Mouse (Mus musculus) kidney, adult 9 months (tissue): ENCODE measurements around the gene Cggbp1.
A peak's percentile ranks its signal among the peaks of the same experiment; 100 is the strongest.

Source experiments
- DNase-seq: peaks from one replicate; pipeline ENCODE4 v3.0.0; 2022

The Cggbp1 gene

DNA sequence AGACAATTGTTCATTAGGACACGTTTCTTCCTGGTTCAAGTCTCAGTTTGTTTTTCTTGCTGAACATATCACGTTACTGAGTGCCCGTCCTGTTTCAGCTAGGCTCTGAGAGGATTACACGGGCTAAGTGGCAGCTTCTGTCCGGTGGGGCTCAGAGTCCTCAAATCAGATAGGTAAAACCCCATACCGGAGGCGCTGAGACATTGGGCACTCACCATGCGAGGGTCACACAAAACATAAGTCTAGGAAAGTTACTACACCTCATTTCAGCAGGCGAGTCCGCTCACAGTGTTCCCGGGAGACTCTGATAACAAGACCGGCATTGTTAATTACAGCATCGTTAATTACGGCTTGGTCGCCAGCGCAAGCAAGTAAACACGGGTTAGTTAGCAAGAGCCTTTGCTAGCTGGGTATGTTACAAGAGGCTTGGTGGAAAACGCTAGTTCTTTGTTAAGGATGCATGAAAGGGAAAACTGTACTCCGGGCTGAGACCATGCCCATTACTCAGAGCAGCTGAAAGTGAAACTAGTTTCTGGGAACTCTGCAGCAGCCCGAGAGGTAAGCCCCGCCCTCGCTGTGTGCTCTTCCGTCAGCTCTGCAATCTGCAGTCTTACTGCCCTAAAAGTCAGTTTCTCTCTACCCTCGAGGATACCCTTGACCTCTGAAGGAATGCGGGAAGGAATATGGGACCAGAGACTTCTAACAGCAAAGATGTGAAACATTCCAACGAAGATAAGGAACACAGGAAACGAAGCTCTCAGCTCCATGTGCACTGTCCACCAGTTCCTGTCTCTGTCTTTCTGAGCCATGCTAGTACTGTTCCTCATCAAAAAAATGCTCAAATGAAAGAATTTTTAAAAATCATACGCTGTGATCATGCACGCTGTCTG is 21.9 kb downstream of the Cggbp1 start:
- DNase-seq: peak; percentile 77

DNA sequence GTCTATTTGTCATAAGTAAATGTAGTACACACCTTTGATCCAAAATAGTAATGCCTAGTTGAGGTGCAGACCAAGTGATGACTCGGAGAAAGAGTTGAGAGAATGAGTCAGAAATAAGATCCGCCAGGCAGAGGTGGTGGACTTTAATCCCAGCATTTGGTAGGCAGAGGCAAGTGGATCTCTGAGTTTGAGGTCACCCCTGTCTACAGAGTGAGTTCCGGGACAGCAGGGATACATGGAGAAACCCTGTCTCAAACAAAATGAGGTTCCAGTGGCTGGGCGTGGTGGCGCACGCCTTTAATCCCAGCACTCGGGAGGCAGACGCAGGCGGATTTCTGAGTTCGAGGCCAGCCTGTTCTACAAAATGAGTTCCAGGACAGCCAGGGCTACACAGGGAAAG is 23.6 kb downstream of the Cggbp1 start:
- no peak for DNase-seq

DNA sequence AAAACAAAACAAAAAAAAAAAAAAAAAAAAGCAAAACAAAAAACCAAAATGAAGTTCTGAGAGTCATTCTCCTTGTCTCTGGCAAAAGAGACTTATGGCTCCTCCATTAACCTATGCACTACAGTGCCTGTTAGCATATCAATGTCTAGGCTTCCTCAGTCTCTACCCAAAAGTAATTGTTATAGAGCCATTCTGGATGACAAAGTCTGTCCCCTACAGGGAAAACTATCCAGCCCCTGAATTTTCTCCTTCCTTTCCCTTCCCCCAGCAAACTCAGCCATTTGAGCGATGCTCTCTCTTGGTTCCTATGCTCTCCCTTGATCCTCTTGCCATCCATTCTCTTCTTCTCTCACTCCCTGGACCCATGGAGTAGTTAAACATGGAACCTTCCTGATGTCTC is 24.0 kb downstream of the Cggbp1 start:
- no peak for DNase-seq

DNA sequence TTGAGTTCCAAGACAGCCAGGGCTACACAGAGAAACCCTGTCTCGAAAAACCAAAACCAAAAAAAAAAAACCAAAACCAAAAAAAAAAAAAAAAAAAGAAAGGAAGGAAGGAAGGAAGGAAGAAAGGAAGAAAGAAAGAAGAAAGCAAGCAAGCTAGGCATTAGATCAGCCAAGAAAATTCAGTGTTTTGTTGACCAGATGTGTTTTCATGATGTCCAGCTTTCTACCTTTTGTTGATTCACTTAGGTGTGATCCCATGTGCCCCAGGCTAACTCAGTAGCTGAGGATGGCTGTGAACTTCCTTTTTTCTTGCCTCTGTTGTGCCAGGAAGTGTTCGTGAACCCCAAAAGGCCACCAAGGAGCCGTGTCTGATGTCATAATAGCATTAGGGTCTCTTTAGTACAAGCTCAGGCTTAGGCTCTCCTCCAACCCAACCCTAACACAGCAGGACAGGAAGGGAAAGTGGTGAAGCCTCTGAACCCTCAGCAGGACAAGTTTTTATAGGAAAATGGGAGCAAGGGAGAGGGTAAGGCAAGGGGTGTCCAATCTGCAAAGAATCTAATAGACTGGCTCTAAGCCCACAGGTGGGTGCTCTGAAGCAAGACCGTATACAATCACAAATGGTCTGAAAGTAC is 25.0 kb downstream of the Cggbp1 start:
- DNase-seq: no peak

DNA sequence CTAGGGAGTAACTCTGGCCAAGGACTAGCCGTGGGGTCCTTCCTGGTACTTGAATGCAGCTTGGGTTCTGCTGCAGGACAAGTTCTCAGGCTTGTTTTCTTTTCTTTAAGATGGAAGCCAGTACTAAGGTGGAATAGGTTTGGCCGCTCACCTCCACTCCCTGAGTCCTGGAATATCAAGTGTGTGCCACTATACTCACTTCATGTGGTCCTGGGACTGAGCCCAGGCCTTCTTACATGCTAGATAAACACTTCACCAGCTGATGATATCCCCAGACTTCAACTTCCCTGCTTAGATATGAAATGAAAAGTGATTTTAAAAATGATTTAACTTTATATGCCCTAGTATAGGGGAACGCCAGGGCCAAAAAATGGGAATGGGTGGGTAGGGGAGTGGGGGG is 25.5 kb downstream of the Cggbp1 start:
- no peak for DNase-seq

DNA sequence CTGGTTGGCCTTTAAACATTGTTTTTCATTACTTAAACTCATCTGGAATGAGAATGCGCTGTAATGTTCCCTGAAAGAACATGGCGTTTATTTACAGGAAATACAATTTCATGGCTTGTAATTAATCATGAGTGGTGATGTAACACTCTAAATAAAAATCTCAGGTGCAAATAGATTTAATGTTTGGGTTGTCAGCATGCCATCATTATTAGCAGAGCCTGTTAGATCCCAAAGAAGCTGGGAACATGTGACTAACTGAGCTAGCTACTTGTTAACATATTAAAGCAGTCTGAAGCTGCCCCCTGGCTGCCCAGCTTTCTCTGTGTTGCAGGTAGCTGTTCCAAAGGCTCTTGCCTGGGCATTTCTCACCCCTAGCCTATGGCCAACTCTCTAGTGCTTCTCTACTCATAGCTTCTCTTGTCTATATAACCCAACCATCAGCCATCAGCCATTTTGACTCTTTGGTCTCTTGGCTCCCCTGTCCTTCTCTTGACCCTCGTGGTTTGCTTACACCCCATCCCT is 26.9 kb downstream of the Cggbp1 start:
- peak; percentile 27 for DNase-seq

DNA sequence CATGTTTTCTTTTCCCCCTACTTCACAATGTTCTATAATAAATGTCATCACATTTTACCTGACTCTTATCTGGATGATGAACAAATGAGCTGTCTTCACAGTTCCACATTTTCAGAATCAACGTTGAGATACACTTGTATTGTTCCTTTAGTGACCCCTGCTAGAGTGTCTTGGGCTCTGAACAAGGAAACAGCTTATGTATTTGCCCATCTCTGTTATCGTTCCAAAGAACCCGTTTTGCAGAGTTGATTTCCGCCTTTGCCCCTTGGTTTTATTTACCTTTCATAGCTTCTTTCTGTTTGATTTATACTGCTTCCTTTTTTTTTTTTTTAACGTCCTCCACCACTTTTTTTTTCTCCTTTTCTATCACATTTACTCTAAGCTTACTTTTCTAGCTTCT is 27.9 kb downstream of the Cggbp1 start:
- no peak for DNase-seq

DNA sequence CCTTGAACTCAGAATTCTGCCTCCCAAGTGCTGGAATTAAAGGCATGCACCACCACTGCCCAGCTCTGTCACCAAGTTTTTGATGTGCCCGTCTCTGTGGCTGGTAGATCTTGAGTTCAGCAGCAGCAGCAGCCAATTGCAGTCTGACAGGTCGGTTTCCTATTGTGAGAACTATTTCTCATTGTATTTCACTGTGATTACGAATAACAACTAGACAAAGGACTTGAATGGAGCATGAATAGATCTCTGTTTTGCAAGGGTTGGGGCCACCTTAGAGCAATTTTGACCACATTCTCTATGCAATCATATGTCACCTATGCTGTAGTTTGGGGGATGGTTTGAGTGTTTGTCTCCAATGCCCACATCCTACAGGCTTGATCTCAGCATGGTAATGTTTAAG is 29.2 kb downstream of the Cggbp1 start:
- no peak for DNase-seq

DNA sequence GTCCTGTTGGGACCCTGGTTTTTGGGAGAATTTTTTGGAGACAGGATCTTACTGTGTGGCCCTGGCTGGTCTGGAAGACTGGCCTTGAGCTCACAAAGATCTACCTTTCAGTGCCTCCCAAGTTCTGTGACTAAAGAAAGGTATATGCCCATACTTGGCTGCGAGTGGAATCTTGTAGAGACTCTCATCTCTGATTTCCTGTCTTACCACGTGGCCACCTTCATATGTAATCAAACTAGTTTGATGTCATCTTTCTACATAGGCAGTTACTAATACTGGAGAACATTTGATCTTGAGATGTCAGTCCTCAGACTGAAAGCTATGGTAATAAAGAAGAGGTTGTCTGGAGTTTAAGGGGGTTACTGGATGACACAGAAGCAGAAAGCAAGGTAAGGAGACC is 29.6 kb downstream of the Cggbp1 start:
- DNase-seq: no peak

DNA sequence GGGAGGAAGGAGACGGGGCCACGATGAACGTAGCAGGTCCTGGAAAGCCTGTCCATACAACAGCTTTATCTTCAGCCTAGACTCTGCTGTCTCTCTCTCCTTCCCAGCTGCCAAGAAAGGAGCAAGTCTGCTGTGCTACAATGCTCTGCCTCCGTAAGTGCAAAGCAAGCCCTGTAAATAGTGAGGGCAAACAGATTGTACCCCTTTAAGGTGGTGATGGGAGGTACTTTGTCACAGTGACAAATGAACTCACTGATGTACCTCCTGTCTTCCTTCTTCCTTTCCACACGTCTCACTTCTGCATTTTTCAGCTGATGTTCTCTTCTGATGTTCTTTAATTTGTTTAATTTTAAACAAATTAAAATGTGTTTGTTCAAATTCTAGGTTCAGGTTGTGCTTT is 32.1 kb downstream of the Cggbp1 start:
- no peak for DNase-seq

DNA sequence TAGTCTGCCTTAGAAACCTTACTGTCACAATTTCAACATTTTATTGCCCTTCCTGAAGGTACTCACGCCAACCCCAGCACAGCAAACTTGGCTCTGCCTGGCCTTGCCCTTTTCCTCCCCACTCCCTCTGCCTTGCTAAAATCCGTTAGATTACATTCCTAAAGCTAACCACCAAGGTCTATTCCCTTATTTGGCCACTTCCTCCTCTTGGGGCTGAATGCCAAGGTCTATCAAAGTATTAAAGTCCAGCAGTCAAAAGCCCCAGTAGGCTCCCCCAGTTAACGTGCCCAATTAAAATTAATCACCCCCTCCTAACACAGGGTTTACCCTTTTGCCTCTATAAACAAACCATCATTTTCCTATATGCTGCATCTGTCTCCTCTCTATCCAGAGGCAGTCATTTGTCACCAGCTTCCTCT is 32.6 kb downstream of the Cggbp1 start:
- no peak for DNase-seq

DNA sequence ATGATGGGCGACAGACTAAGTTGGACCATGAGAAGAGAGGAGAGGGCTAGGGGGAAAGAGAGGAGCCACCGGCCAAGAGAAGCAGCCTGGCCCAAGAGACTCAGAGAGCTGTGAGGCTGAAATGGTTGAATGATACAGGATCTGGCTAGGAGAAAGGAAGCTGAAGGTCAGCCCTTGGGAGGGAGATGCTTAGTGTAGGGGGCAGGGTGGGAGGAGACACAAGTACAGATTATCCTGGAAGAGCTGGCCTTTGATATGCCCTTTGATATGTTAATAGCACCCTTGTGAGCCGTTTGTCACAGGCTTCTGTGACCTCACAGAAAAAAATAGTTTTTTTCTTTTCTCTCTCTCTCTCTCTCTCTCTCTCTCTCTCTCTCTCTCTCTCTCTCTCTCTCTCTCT is 33.3 kb downstream of the Cggbp1 start:
- DNase-seq: no peak

DNA sequence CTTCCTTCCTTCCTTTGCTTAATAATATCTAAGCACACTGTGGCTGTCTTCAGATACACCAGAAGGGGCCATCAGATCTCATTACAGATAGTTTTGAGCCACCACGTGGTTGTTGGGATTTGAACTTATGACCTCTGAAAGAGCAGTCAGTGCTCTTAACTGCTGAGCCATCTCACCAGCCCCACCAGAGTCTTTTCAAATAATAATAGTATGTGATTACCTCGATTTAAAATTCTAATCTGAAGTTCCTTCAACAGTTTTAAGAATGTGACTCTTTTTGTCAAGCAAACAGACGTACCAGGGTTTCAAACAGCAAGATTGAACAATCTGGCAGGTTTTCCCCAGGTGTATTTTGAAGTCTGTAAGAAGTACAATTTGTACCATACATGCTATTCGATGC is 33.8 kb downstream of the Cggbp1 start:
- DNase-seq: no peak

DNA sequence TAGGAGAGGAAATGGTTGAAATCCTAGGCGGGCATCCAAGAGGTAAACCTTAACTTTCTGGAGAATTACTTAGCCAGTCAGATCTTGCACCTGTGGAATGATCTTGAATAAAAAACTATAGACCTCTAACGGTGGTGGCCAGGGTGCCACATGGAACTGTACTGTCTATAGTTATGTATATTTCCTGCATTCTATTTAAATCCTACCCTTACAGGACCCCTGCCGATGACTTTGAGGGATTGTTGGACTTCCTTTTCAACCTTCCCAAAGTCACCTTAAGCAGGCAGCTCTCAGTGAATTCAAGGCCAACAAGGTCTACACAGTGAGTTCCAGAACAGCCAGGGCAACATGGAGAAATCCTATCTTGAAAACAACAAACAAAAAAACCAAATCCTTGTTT is 37.7 kb downstream of the Cggbp1 start:
- no peak for DNase-seq

DNA sequence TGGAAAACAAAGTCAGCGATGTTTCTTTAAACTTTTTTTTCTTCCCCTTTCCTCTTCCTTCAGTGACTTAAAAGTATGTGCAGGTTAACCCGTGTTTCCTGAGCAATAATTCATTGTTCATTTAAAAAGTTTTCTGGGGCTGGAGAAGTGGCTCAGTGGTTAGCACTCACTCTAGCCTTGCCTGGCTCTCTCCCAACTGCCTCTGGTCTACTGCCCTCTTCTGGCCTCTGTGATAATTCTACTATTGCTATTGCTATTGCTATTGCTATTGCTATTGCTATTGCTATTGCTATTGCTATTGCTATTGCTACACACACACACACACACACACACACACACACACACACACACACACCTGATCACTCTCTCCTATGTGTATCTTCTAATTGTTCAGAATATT is 47.3 kb downstream of the Cggbp1 start:
- DNase-seq: peak; percentile 28

DNA sequence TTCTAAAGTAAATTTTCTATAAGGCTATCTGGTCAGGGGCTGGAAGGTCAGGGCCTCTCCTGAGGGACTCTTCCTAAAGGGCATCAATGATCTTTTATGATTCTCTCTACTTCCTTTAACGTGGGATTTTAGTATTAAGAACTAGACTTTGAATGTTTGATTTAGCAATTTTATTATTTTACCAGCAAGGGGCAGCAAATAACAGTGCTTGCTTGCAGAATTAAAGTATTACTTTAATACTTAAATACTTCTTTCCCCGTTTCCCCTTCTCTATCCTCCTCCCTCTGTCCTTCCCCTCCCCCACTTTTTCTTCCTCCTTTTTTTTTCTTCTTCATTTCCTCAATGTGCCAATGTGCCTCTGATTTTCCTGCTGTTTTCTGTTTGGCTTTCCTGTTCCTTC is 51.5 kb downstream of the Cggbp1 start:
- DNase-seq: no peak

DNA sequence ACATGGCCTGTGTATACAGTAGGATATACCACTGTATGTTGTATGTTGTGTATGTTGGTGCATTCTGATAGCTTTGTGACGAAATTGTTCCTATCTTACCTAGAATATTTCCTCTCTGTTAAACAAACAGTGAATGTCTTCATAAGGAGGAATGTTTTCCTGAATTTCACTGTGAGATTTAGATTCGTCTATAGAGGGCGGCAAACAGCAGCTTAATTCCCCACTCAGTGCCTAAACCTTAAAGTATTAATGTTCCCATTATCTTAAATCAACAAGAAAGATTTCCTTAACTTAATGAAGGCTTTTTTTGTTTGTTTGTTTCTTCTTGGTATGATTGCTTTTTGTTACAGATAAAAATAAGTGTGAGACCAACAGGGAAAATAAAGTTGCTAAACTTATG is 55.3 kb downstream of the Cggbp1 start:
- DNase-seq: peak; percentile 11

DNA sequence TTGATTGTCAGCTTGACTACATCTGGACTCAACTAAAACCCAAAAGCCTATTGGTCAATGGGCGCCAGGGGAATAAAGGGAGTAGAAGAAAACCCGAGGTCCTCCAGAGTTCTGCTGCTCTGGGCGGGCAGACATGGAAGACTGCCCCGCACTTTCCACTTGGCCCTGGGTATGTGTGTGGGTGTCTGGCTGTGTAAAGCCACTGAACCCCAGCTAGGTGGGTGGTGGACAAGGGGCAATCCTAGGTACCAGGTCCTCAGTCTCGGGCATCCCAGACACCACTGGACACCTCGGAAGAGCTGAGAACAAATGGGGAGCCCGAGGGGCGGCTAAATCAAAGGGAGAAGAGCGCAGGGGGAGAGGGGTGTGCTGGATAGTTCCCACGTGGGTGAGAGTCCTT is 57.0 kb downstream of the Cggbp1 start:
- no peak for DNase-seq
